Mouse (Mus musculus) thymus, postnatal 10 days (tissue): ENCODE data around the gene Fbxo47.
A peak's percentile ranks its signal among the peaks of the same experiment; 100 is the strongest.

ENCODE experiments used
- DNase-seq, 2 experiments: peaks; one replicate each; pipeline ENCODE4 v3.0.0; 2021; ENCODE audit warnings: low spot score in 2 of 2

The Fbxo47 gene

GRCm38 (mm10) chr11:97883918-97884600, at the start of gene Fbxo47:
Gene Fbxo47, minus strand, starts transcription at chr11:97884154.
- DNase-seq = peak; percentile 94 to 95

GRCm38 (mm10) chr11:97933553-97933952, 49.6 kb upstream of the Fbxo47 start:
- no peak for DNase-seq

GRCm38 (mm10) chr11:97928905-97929304, 45.0 kb upstream of the Fbxo47 start:
- DNase-seq = no peak

DNA sequence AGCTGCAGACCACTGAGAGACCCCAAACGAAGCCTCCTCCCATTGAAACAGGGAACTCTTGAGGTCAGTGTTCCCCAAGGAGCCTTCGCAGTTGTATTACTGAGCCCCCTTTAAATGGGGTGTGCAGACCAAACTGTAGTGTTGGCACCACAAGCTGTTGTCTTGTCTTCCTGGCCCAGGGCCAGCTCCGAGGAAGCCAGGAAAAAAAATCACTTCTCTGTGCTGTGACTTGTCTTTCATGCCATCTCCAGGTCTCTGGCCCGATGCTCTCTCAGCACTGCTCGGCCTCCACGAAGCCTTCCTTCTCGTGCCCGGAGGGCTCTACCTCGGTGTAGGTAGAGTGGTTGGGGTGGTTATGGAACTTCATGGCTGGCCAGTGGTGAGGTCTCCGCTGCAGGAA, 40.3 kb upstream of the Fbxo47 start:
- no peak for DNase-seq

GRCm38 (mm10) chr11:97923639-97924038, 39.7 kb upstream of the Fbxo47 start:
- no peak for DNase-seq

DNA sequence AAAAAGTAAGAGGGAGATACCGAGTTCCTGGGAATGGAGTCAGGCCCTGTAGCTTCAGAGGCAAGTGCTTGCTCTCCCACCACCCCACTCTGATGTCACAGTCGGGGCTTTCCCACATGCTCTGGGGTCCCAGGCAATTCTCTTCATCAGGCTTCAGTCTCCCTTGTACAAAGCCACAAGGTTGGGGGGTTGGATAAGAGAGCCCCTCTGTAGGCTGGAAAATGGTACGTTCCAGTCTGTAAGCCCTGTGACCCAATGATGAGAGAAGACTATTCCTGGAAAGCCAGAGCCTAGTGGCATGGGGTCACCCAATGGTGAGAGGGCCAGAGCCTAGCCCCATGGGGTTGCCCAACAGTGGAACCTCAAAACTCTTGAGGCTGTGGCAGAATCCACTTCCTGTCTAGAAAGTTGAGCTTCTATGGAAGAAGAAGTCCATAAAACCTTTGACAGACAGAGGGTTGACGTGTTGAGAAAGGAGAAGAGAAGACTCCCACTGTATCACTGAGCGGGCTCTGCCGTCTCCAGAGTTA, 32.1 kb upstream of the Fbxo47 start:
- no peak for DNase-seq

- DNase-seq = no peak
Observed at GRCm38 (mm10) chr11:97915471-97915870, 31.5 kb upstream of the Fbxo47 start.

- DNase-seq = no peak
Observed at GRCm38 (mm10) chr11:97913111-97913510, 29.2 kb upstream of the Fbxo47 start.

DNA sequence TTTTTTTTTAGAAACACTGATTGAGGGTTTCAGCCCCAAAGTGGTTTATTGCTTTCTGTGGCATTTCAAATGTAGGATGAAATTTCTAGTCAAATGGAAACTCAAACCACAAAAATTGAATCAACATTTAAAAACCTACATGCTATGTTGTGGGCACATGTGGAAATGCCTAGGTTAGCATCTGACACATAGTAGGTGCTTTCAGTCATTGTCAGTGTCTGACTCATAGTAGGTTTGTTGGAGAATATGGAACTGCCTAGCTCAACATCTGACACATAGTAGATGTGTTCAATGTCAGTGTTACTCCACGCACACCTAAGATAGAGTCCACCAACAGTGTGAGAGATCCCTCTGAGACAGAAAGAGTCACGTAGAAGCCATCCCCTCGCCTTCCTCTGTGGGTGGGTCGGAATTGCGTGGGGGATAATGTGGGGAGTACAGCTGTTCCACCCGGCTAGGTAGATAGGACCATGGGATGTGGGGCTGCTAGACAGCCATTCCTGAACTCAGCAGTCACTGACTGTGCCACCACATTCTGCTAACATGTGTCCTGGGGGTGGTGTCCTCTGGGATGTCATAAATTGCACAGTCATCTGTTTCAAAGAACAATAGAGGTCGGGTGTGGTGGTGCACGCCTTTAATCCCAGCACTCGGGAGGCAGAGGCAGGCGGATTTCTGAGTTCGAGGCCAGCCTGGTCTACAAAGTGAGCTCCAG, 24.8 kb upstream of the Fbxo47 start:
- no peak for DNase-seq

GRCm38 (mm10) chr11:97907935-97908334, 24.0 kb upstream of the Fbxo47 start:
- DNase-seq = no peak

- DNase-seq = no peak
Observed at GRCm38 (mm10) chr11:97906905-97907304, 23.0 kb upstream of the Fbxo47 start.

GRCm38 (mm10) chr11:97905941-97906340, 22.0 kb upstream of the Fbxo47 start:
- DNase-seq = no peak

- no peak for DNase-seq
Observed at GRCm38 (mm10) chr11:97905540-97905939, 21.6 kb upstream of the Fbxo47 start.

GRCm38 (mm10) chr11:97904801-97905200, 20.8 kb upstream of the Fbxo47 start:
- DNase-seq = no peak

DNA sequence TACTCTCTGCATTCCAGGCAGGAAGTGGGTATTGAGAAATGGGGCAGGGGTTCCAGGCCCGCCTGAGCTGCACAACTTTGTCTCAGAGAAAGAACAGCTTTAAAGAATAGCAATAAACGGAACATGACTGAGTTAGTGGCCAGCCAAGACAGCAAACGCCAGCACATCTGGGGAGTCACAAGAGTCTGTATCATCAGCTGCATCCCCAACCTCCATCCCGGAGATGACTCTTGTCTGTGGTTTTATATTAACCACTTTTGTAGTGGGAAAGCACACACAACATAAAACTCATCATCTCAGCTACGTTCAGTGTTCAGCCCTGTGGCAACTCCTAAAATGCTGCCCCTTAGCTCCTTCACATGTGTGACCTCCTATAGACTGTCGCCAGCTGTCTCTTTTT, 17.9 kb upstream of the Fbxo47 start:
- no peak for DNase-seq

- DNase-seq = peak; percentile 68 to 89
Observed at GRCm38 (mm10) chr11:97899822-97900221, 15.9 kb upstream of the Fbxo47 start.

DNA sequence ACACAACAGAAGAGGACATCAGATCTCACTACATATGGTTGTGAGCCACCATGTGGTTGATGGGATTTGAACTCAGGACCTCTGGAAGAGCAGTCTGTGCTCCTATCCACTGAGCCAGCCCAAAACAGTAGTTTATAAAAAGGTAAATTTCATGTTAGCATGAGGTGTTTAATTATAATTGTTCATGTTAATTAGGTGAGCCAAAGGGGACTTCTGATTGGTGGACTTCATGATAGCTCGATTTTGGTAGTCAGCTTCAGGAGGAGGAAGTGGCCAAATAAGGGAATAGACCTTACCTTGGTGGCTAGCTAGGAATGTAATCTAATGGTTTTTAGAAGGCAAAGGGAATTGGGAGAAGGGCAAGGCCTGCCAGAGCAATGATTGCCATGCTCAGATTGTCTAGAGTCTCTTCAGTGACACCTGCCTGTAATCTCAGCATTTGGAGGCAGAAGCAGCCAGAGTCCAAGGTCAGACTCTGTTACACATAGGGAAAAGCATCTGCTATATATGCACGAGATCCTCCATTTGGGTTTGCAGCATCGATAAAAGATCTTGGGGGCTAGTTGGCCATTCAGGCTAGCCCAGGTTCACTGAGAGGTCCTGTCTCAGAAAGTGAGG, 13.7 kb upstream of the Fbxo47 start:
- DNase-seq = no peak

DNA sequence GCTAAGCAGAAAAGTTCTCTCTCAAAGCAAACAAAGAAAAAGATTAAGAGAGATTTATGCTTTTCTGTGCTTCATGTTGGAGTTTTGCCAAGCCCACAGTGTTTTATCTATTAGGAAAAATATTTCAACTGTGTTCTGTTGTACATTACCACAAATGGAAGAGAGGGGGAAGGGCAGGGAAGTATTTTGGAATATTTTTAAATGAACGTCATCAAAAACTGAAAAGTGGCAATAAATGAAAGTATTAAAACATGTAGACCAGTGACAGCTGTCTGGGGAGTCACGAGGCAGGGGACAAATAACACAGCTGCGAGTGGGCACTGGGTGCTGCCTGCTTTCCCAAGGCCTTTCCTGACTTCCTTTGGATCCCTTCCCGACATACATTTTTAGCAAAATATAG, 12.7 kb upstream of the Fbxo47 start:
- DNase-seq = no peak

DNA sequence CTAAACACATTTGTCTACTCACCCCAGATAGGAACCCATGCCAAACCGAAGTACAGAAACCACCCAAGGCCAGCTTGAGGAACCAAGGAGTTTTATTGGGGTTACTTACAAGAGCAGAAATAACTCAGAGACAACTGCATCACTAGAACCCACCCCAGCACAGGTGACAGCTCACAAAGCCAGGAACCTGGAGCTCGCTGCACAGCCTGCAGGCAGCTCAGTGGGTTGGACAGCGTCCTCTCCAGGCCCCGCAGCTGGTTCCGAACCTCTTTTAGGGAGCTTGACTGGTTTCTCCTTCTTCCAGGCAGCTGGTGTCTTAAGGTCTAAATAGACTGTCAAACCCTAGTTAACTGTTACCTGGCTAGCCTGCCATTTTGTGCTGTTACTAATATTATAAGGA, 7.9 kb upstream of the Fbxo47 start:
- no peak for DNase-seq

GRCm38 (mm10) chr11:97885296-97885915, 1.5 kb upstream of the Fbxo47 start:
- DNase-seq = no peak

DNA sequence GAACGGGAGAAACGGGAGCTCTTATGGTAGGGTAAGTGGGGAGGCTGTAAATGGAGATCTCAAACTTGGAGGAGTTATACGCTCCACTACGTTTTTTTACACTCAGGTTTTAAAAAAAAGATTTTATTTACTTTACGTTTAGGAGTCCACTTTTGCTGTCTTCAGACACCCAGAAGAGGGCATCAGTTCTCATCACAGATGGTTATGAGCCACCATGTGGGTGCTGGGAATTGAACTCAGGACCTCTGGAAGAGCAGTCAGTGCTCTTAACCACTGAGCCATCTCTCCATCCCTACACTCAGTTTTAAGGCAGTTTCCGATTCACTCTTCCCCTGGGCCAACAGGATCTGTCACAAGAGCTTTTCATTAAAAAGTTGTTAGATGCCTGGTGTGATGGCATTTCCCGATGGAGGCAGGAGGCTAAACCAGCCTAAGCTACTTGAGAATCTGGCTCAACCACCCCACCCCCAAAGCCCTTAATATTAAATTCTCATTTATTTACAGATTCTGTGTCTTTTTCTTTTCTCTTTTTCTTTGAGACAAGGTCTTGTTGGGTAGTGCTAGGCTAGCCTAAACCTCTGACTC, 739 bp upstream of the Fbxo47 start:
- DNase-seq = no peak

GRCm38 (mm10) chr11:97883542-97883917, 424 bp downstream of the Fbxo47 start:
- peak; percentile 73 to 85 for DNase-seq
